Mouse (Mus musculus) heart, embryonic 15.5 days (tissue): ENCODE results near the gene Gfod1. TPM values are rescaled to one million over a fixed set of nuclear protein-coding genes. Genes with fewer than 3 reads are reported as not detected.

ENCODE experiments used
- ATAC-seq: fragments of 200-750 bp; cut with Nextera tagmentation; replicated peaks from 2 replicates; pipeline ENCODE4 v1.8.0; 2017; ENCODE audit warnings: low read depth, moderate TSS enrichment; ENCODE audit not compliant: insufficient number of reproducible peaks, insufficient read depth, low FRiP score
- H3K27ac ChIP-seq: fragments of 300-500 bp; sonication (generic); 2 replicates; pipeline ENCODE4 v1.5.1; 2015; ENCODE audit warnings: mild to moderate bottlenecking, inconsistent platforms
- H3K27me3 ChIP-seq: fragments of 300-500 bp; sonication (generic); 2 replicates; pipeline ENCODE4 v1.6.1; 2015; ENCODE audit warnings: inconsistent platforms
- H3K36me3 ChIP-seq: fragments of 300-500 bp; sonication (generic); 2 replicates; pipeline ENCODE4 v1.6.1; 2015; ENCODE audit warnings: mild to moderate bottlenecking, inconsistent platforms
- H3K4me1 ChIP-seq: fragments of 300-500 bp; sonication (generic); replicated peaks from 2 replicates; pipeline ENCODE4 v1.6.1; 2015; ENCODE audit warnings: inconsistent platforms
- H3K4me2 ChIP-seq: fragments of 300-500 bp; sonication (generic); 2 replicates; pipeline ENCODE4 v1.6.1; 2015; ENCODE audit warnings: inconsistent platforms, mild to moderate bottlenecking, moderate library complexity
- H3K4me3 ChIP-seq: fragments of 300-500 bp; sonication (generic); 2 replicates; pipeline ENCODE4 v1.5.1; 2015; ENCODE audit warnings: mild to moderate bottlenecking, inconsistent platforms
- H3K9ac ChIP-seq: fragments of 300-500 bp; sonication (generic); 2 replicates; pipeline ENCODE4 v1.6.1; 2015; ENCODE audit warnings: mild to moderate bottlenecking, inconsistent platforms
- H3K9me3 ChIP-seq: fragments of 300-500 bp; sonication (generic); replicated peaks from 2 replicates; pipeline ENCODE4 v1.6.1; 2016; ENCODE audit warnings: inconsistent platforms
- WGBS: fragments of 180-500 bp; shearing (Covaris S2); methylation state at CpG from one replicate; pipeline ENCODE4 v1.1.7; 2015; ENCODE audit warnings: mixed read lengths; 5-methylcytosine and 5-hydroxymethylcytosine counted together
- polyA plus RNA-seq: library from polyadenylated mRNA; unstranded; fragments of >200 nt; fragmentation: Nextera tagmentation; extraction: Ambion mirVana; gene quantifications from 2 replicates; pipeline ENCODE4 v1.2.1, GENCODE M21; 2015

The Gfod1 gene
- polyA plus RNA-seq, 1 experiment from 2014 or later, result 0.73 TPM

DNA sequence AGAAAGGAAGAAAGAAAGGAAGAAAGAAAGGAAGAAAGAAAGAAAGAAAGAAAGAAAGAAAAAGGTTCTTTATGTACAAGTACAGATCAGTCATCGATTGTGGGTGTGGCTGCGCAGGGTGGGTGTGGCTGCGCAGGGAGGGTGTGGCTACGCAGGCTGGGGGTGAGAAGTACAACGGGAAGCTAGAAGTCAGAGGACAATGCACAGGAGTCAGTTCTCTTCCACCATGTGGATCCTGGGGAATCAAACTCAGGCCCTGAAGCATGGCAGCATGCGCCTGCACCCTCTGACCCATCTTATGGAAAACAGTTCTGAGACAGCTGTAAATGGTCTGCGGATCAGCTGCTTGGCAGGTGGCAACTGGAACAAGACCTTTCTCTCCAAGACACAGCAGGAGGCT lies 122.9 kb downstream of the Gfod1 start:
- Histone ChIP-seq H3K27ac (no peak overlapping the region), H3K36me3 (no peaks in the 10 kb centered on the region), H3K4me2 (no peak overlapping the region), H3K4me1 (peaks cover 11% of the 10 kb centered on the region), H3K9me3 (no peaks in the 10 kb centered on the region), H3K4me3 (no peak overlapping the region), H3K9ac (no peak overlapping the region), H3K27me3 (peaks cover 12% of the 10 kb centered on the region; the same call in 1 of the 2 replicates)
- WGBS, result 64% methylated on average over 7 of the region's 7 CpGs
- no peak for ATAC-seq

DNA sequence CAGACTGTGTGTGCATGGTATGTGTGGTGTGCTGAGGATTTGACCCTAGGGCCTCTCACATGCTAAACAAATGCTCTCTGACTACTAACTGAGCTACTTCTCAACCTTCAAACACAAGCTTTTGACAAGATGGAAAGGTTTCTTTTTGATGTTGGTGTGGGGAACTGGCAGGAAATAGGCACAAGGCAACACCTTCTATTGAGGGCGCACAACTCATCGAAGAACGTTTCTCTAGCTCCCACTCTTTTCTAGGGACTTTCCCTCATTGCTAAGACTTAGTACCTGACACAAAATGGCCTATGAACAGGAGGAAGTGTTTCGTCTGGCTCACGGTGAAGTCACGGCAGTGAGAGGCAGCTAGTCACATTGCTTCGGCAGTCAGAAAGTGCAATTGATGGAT lies 126.7 kb downstream of the Gfod1 start:
- ATAC-seq, result no peak
- WGBS, result 81% methylated on average over 7 of the region's 7 CpGs

DNA sequence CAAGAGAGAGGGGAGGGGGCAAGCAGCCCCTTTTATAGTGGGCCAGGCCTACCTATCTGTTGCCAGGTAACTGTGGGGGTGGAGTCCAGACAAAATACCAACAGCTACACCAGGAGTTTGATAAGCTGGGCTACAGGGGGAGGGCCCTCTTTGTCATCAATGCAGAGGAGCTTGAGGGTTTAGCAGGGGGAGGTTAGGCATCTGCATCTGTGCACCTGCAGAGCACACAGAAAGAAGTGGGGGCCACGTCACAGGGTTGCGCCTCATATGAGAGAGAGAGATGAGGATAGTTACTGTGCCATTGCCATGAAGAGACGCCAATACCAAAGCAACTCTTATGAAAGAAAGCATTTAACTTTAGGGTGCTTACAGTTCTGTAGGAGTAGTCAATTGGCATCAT lies 127.3 kb downstream of the Gfod1 start:
- 96% methylated on average over 3 of the region's 3 CpGs for WGBS
- no peak for ATAC-seq
- Histone ChIP-seq H3K4me1 (peaks cover 12% of the 10 kb centered on the region), H3K4me3 (no peak overlapping the region), H3K27me3 (0 out of 2 replicates have a peak, but pooled peaks cover 6% of the 10 kb centered on the region), H3K9ac (no peak overlapping the region), H3K27ac (no peak overlapping the region), H3K36me3 (no peaks in the 10 kb centered on the region), H3K4me2 (no peak overlapping the region), H3K9me3 (no peaks in the 10 kb centered on the region)

More for the DNA sequence above, 126.7 kb downstream of the Gfod1 start:
- Histone ChIP-seq H3K36me3 (no peaks in the 10 kb centered on the region), H3K9me3 (no peaks in the 10 kb centered on the region), H3K4me3 (no peak overlapping the region), H3K9ac (no peak overlapping the region), H3K27me3 (peaks cover 12% of the 10 kb centered on the region; the same call in 1 of the 2 replicates), H3K4me2 (no peak overlapping the region), H3K27ac (no peak overlapping the region), H3K4me1 (peaks cover 8% of the 10 kb centered on the region)

DNA sequence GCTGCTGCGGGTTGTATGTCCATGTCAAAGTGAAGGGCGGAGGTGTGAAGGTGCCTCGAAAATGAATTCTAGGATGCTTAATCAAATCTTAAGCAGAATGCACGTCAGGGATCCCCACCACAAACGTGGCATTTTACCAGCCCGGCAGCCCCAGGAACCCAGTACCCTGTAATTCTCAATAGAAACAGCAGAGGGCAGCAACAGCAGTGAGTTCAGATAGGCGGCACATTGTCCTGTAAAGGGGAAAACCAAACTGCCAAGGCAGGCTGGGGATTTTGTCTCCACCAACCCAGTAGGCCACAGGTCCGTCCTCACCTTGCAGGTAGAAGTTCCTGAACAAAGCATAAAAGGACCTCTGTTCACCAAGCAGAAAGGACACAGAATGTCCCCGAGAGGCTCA lies 130.7 kb downstream of the Gfod1 start:
- H3K9ac ChIP-seq, result no peak overlapping the region
- H3K27ac ChIP-seq, result no peak overlapping the region
- peaks cover 13% of the 10 kb centered on the region for H3K4me1 ChIP-seq
- H3K4me3 ChIP-seq, result no peak overlapping the region
- peak overlapping the region; percentile 21; the same call in 1 of the 2 replicates for H3K4me2 ChIP-seq
- WGBS, result 14% methylated on average over 9 of the region's 9 CpGs
- no peak for ATAC-seq
- no peaks in the 10 kb centered on the region for H3K9me3 ChIP-seq
- H3K36me3 ChIP-seq, result peaks cover 8% of the 10 kb centered on the region; the same call in 1 of the 2 replicates
- no peaks in the 10 kb centered on the region for H3K27me3 ChIP-seq

DNA sequence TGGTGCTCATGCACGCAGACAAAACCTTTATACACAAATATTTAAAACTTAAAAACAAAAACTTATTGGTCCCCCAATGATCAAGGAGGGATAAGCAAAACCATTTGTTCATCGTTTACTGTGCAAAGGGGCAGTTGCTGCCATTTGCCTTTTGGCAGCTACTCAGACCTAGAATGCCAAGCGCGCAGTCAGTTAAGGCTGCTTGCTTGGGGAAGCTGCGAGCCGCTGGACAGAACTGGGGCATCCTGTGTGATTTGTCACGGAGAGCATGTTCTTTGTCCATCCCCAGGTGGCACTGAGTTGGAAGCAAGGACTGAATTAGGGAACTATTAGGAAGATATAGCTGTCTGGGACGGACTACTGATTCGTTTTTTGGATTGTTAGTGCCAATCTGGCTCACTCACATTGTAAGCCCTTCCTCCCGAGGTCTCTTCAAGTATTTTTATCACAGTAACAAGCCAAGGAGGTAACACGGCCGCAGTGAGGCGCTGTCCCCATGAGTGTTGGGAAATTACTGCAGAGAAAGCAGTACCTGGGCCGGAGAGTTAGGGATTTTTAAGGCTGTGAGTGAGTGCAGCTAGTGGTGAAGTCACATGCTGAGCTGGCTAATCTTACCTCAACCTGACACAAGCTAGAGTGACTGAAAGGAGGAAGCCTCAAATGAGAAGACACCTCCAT lies 131.8 kb downstream of the Gfod1 start:
- H3K9me3 ChIP-seq, result no peaks in the 10 kb centered on the region
- peaks cover 12% of the 10 kb centered on the region; the same call in 1 of the 2 replicates for H3K36me3 ChIP-seq
- 29% methylated on average over 14 of the region's 14 CpGs for WGBS
- H3K27me3 ChIP-seq, result no peaks in the 10 kb centered on the region
- H3K4me2 ChIP-seq, result peak overlapping the region; percentile 78
- ATAC-seq, result no peak
- peak overlapping the region; percentile 80 for H3K9ac ChIP-seq
- H3K27ac ChIP-seq, result peak overlapping the region; percentile 88; the same call in 1 of the 2 replicates
- peak overlapping the region; percentile 77 for H3K4me3 ChIP-seq
- H3K4me1 ChIP-seq, result peaks cover 13% of the 10 kb centered on the region

DNA sequence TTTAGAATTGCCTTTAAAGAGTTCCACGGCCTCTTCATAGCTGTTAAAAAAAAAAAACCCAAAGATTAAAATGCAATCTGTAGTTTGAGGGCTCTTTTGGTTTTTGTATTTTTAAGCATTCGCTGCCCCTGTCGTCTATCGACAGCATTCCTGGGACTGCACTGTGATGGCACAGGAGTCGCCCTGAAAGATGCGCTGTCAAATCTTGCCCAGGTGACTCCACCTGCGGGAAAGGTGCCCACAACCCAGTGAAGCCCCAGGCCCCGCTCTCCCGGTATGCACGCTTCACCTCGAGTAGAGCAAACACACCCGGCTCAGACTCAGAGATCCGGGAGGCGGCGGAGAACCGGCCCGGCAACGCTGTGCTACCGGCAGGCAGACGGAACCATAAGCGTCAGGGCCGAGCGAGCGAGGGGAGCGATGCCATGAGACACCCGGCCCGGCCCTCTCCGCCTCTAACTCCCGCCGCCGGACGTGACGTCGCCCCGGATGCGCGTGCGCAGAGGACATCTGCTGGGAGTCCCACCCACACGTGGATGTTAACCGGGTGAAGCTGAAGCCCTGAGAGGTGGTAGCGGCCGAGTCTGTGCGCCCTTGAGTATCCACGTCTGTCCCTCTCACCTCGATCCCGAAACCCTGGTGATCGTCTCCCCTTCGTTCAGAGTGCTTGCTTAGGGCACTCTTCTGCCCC lies 132.8 kb downstream of the Gfod1 start, which contains the start of gene Tbc1d7:
Gene Tbc1d7 (minus strand): TSS at position 482 of the 691 bp plus-strand sequence.
- ATAC-seq, result peak; percentile 89
- Histone ChIP-seq H3K27me3 (no peaks in the 10 kb centered on the region), H3K9ac (peak within 1 kb of the TSS; percentile 80), H3K4me2 (peak within 1 kb of the TSS; percentile 78), H3K27ac (peak within 1 kb of the TSS; percentile 88), H3K9me3 (no peaks in the 10 kb centered on the region), H3K4me3 (peak within 1 kb of the TSS; percentile 77), H3K4me1 (peaks cover 13% of the 10 kb centered on the region), H3K36me3 (peaks cover 14% of the 10 kb centered on the region; the same call in 1 of the 2 replicates)
- under 1% methylated on average over 48 of the region's 48 CpGs for WGBS

DNA sequence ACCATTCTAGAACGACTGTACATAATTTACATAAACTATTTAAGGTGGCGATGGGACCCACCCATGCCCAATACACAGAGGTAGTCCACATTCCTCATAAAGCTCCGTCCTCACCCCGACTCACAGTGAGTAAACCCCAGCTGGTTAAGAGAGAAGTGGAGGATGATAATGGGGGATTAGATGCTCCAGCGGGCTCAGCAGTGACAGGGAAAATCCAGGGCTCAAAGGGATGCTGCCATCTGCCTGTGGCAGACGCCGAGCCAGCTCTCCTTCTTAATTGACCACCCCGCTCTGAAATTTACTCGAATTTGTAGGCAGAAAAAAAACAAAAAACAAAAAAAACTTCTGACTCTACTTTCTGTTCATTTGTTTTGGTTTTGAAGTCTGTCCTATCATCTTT lies 136.3 kb downstream of the Gfod1 start:
- ATAC-seq, result no peak
- Histone ChIP-seq H3K4me2 (no peak overlapping the region), H3K4me1 (peaks cover 9% of the 10 kb centered on the region), H3K9me3 (no peaks in the 10 kb centered on the region), H3K9ac (no peak overlapping the region), H3K27ac (no peak overlapping the region), H3K36me3 (peaks cover 28% of the 10 kb centered on the region; the same call in 1 of the 2 replicates), H3K27me3 (no peaks in the 10 kb centered on the region), H3K4me3 (no peak overlapping the region)
- 71% methylated on average over 9 of the region's 9 CpGs for WGBS

DNA sequence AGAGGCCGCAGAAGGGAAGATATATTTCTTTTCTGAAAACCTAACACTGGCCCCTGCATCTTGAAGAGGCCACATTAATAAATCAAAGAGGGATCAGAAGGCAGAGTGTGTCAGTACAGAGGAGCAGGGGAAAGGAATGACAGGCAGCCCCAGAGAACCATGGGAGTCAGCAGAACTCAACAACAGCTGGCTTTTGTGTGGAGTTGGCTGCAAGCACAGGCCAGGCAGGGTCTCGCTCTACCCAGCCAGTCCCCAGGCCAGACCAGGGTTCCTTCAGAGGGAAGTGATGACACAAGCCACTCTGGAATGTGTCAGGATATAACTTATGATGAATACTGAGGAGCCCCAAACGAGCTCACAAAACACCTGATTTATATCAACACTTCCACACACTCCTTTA lies 144.5 kb downstream of the Gfod1 start:
- WGBS, result 44% methylated on average over 3 of the region's 3 CpGs
- peaks cover 10% of the 10 kb centered on the region; the same call in 1 of the 2 replicates for H3K36me3 ChIP-seq

DNA sequence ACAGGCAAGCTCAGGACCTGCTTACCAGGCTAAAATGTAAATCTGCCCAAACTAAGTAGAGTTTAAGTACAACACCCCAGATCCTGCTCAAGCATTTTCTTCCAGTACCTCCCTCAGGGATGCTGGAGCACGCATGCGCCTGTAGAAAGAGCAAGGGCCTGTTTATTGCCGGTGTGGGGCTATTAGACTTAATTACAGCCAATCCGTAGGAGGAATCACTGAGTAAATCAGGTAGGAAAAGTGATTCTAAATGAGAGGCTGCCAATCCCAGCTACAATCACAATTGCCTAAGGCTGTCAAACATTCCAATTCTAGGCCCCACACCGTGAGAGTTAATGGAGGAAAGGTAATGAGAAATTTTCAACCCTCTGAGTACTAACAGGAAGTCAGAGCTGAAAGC lies 145.7 kb downstream of the Gfod1 start:
- Histone ChIP-seq H3K9me3 (no peaks in the 10 kb centered on the region), H3K4me1 (peaks cover 17% of the 10 kb centered on the region; the same call in 1 of the 2 replicates), H3K36me3 (0 out of 2 replicates have a peak, but pooled peaks cover 14% of the 10 kb centered on the region), H3K9ac (no peak overlapping the region), H3K4me3 (no peak overlapping the region), H3K27ac (no peak overlapping the region), H3K27me3 (no peaks in the 10 kb centered on the region), H3K4me2 (no peak overlapping the region)
- WGBS, result 75% methylated on average over 5 of the region's 5 CpGs
- no peak for ATAC-seq

More for the DNA sequence above, 144.5 kb downstream of the Gfod1 start:
- Histone ChIP-seq H3K27me3 (no peaks in the 10 kb centered on the region), H3K9me3 (no peaks in the 10 kb centered on the region), H3K4me2 (no peak overlapping the region), H3K27ac (peak overlapping the region; percentile 23), H3K9ac (no peak overlapping the region), H3K4me1 (peaks cover 17% of the 10 kb centered on the region; the same call in 1 of the 2 replicates), H3K4me3 (no peak overlapping the region)
- ATAC-seq, result peak; percentile 73; the same call in 1 of the 2 replicates

DNA sequence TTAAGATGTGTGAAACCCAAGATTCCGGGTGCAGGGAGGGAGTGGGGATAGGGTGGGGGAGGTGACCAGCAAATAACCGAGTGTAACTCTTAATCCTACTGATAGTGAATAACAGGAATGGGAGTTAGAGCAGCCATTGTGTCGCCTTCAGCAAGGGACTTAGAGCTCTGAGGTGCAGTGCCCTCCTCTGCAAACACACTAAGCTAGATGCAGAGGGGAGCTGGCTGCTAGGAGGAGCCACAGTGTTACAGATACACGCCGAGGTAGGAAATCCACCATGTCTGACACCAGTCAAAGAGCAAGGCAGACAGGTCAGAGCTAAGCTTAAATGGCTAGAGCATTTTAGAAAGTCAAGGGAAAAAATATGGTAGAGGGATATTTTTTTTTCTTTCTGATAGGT lies 146.6 kb downstream of the Gfod1 start:
- H3K9ac ChIP-seq, result no peak overlapping the region
- no peak overlapping the region for H3K27ac ChIP-seq
- H3K9me3 ChIP-seq, result no peaks in the 10 kb centered on the region
- H3K4me2 ChIP-seq, result no peak overlapping the region
- H3K36me3 ChIP-seq, result 0 out of 2 replicates have a peak, but pooled peaks cover 12% of the 10 kb centered on the region
- no peak overlapping the region for H3K4me3 ChIP-seq
- ATAC-seq, result no peak
- peaks cover 17% of the 10 kb centered on the region; the same call in 1 of the 2 replicates for H3K4me1 ChIP-seq
- WGBS, result 42% methylated on average over 5 of the region's 5 CpGs
- H3K27me3 ChIP-seq, result no peaks in the 10 kb centered on the region

DNA sequence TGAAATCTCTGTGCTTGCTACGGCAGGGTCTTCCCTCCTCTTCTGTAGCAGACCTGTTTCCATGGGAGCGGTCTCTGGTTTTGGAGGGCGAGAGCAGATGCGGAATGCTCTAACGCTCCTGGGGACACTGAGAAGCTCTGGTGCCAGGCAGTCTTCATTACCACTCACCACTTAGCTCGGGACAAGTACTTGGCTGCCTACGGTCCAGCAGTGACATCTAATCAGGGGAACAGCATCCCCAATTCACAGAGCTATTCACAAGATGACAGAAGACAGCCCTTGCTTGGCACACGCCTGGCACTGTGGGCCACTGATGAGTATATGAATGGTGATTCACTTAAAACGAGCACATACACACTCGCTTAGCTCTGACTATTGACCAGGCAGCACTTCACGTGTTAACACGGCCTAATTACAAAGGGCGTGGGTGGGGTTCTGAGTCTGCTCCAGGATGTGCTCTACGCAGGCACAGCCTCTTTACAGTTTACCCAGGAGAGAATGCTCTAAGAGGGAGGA lies 151.9 kb downstream of the Gfod1 start:
- 0 out of 2 replicates have a peak, but pooled peaks cover 15% of the 10 kb centered on the region for H3K36me3 ChIP-seq
- ATAC-seq, result no peak
- WGBS, result 77% methylated on average over 14 of the region's 14 CpGs
- no peaks in the 10 kb centered on the region for H3K27me3 ChIP-seq
- H3K4me2 ChIP-seq, result no peak overlapping the region
- H3K27ac ChIP-seq, result no peak overlapping the region
- no peak overlapping the region for H3K9ac ChIP-seq
- H3K4me3 ChIP-seq, result no peak overlapping the region
- peaks cover 10% of the 10 kb centered on the region; the same call in 1 of the 2 replicates for H3K4me1 ChIP-seq
- no peaks in the 10 kb centered on the region for H3K9me3 ChIP-seq
